Mouse (Mus musculus) ES-E14 (cell line): Measurements from ENCODE around the gene Idnk.

Experiments used
- CHD2 ChIP-seq: IDR thresholded peaks from 2 replicates; pipeline ENCODE4 v1.6.1; 2014; ENCODE audit warnings: mild to moderate bottlenecking, low read depth, low read length, inconsistent platforms
- HCFC1 ChIP-seq: IDR thresholded peaks from 2 replicates; pipeline ENCODE4 v1.6.1; 2012; ENCODE audit warnings: low read length, inconsistent platforms, borderline replicate concordance; ENCODE audit not compliant: insufficient read depth
- MAFK ChIP-seq: IDR thresholded peaks from 2 replicates; pipeline ENCODE4 v1.6.1; 2014; ENCODE audit warnings: mild to moderate bottlenecking, low read depth, low read length, inconsistent platforms; ENCODE audit not compliant: insufficient read depth
- ZNF384 ChIP-seq: IDR thresholded peaks from 2 replicates; pipeline ENCODE4 v1.6.1; 2012; ENCODE audit warnings: low read depth, low read length, inconsistent platforms

DNA sequence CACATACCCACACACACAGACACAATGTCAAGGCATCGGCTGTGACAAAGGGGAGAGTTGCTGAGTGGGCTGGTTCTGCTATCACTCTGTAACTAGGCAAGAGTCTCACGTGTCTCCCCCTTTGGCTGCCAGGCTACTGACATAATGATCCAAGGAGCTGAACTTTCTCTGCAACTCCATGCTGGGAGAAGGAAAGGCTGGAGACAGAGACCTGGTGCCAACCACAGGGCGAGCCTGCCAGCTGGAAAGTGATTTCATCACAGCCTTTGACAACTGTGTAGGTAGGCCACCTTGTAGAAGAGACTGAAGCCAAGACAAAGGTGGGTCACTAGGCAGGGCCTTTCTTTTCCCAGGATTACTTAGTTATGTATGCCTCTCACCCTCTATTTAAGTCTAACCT lies 39.8 kb downstream of the Idnk start:
- no peak for TF ChIP-seq CHD2
- no peak for TF ChIP-seq HCFC1
- TF ChIP-seq ZNF384: no peak
- TF ChIP-seq MAFK: no peak
